Mouse (Mus musculus): ENCODE data around the gene Pcbp1.

Pcbp1 gene

DNA sequence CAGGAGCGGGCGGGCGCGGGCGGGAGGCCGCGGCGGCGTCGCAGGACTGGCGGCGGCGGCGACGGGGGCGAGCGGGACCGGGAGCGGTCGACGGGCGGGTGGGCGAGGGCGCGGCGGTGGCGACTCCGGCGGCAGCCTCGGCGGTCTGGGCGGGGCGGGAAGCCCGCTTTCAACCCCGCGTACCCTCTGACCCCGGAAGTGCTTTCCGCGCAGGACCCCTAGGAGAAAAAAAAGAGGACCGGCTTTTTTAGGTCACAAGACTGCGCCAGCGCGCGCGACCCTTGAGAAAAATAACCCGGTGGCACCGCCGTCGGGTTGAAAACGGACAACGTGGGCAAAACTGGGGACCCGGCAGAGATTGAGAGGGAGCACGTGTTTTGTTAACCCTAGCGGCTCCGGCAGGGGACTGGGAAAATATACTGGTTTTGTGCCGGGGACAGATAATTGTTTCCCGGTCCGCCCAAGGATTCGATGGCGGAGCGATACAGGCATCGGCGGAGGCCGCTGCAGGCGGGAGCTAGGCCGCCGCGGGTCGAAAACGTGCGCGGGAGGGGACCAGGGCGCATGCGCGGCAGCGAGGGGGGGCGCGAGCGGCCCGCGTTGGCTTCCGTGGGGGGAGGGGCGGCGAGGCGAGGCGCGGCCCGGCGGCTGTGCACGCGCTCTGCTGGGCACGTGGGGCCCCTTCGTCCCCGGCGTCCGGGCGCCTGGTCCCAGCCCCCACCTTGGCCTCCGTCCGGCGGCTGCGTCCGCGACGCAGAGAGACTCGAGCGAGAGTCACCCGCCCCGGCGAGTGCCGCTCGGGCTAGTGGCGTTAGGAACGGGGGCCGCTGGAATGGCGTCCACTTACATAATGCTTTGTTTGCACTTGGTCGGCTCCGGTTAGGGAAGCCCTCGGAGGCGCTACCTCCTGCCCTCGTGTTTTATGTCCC is at the start of gene Pcbp1:
Gene Pcbp1 (minus strand): TSS at position 290 of the 929 bp plus-strand sequence.
- peak; percentile 95 to 99 for DNase-seq

DNA sequence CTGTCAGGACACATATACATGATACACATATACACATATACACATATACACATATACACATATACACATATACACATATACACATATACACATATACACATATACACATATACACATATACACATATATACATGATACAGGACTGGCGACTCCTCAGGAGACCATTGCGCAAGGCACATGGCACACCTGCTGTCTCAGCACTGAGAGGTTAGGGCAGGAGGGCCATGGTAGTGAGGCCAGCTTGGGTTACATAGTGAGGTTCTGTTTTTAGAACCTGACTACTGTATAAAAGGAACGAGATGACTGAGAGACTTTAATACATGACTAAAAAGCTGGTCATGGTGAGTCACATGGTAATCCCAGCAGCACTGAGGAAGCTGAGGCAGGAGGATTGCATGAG is 48.4 kb upstream of the Pcbp1 start:
- no peak for DNase-seq

DNA sequence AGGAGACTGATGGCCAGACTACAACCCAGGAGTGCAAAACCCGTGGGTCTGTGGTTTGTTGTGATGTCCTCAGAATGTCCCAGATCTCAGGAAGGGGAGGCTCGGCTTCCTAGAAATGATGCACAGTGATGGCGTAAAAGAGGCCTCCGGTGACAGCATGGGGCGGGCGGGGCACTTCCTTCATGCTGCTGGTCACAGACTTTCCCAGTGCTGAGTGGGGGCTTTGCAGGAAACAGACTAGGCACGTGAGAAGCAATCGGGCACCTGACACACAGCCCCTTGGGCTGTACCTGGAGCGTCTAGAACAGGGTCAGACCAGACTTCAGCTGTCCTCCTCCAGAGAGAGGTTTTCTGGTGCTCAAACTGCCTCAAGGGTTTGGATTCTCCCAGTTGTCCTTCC is 44.7 kb upstream of the Pcbp1 start:
- DNase-seq: peak; percentile 37 to 65

DNA sequence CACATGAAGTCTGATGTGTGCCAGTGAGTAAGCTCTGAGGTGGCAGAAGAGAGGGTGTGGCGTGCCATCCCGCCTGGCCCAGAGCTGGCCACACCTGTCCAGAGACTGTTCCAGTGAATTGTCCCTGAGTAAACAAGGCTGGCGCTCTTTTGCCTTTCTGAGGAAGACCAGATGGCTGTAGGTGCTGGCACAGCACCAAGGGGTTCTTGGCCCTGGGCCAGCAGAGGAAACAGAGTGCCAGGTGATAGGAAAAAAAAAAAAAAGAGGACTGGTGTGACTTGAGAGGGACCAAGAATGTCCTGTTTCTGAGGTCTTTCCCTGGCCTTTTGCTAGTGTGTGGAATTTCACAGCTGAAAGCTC is 43.3 kb upstream of the Pcbp1 start:
- DNase-seq: peak; percentile 39 to 58

DNA sequence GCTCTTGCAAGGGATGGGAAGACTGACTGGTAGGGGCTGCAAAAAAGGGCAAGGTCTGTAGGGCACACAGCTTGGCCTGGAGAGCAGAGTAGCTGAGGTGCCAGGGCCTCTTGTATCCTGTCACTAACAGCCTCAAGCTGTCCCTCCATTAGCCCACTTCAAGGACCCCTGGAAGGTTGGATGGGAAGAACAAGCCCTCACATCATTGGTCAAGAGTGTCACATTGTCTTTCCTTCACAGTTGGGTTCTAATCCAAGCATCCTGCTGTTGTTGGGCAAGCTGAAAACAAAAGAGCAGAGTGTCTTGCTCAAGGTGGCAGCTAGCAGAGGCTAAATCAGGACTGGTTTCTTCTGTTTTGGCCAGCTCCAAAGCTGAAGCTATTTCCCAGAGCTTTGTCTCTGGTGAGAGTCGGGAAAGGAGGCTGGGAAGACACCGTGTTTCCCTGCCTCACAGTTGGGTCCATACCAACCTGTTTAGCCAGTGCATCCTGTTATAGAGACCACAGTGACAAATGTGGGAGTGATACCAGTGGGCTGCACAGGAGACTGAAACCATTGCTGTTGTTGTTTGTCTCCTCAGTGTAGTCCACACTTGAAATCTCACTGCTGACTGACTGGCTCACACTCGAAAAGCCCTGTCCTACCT is 42.8 kb upstream of the Pcbp1 start:
- DNase-seq: no peak

DNA sequence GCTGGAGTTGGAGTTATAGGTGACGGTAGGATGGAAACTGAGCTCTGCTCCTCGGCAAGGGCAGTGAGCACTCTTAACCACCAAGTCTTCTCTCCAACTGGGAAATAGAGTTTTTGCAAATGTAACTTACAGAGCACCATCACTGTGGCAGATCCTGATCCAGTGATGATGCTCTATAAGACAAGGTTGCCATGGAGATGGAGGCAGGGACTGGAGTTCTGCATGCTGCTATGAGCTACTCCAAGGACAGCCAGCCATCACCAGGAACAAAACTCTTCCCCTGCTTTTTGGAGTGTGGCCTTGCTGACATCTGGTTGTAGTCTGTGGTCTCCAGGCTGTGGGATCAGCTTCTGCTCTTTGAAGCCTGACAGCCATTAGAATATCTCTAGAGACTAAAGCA is 39.7 kb upstream of the Pcbp1 start:
- DNase-seq: no peak

DNA sequence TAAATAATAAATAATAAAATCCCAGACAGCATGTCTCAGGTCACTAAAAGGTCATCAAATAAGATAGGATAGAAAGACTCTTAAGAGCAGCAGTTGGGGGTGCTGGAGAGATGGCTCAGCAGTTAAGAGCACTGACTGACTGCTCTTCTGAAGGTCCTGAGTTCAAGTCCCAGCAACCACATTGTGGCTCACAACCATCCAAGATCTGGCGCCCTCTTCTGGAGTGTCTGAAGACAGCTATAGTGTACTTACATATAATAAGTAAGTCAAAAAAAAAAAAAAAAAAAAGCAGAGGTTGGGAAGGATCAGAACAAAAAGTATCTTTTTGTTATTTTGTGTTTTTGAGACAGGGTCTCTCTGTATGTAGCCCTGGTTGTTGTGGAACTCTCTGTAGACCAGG is 31.1 kb upstream of the Pcbp1 start:
- DNase-seq: peak in 1 of 2 experiments; percentile 47

GRCm38 (mm10) chr6:86556345-86557058 is 30.4 kb upstream of the Pcbp1 start:
- DNase-seq: no peak

DNA sequence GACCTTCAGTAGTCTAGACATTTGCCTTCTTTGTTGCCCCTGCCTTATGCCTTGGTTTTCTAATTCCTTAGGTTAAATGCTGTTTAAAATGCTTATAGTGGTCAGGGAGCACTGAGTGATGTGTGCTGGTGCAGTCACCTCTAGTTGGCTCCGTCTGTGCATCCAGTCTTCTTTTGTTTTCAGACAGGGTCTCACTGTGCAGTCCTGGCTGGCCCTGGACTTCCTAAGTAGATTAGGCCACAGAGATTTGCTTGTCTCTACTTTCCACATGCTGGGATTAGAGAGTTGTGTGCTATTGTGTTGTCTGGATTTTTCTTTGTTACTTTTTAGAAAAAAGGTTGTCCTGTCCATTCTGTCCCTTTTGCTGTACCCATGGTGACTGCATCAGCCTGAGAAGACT is 24.5 kb upstream of the Pcbp1 start:
- no peak for DNase-seq

- peak; percentile 52 to 68 for DNase-seq
Measured at GRCm38 (mm10) chr6:86547880-86548367, 21.8 kb upstream of the Pcbp1 start.

DNA sequence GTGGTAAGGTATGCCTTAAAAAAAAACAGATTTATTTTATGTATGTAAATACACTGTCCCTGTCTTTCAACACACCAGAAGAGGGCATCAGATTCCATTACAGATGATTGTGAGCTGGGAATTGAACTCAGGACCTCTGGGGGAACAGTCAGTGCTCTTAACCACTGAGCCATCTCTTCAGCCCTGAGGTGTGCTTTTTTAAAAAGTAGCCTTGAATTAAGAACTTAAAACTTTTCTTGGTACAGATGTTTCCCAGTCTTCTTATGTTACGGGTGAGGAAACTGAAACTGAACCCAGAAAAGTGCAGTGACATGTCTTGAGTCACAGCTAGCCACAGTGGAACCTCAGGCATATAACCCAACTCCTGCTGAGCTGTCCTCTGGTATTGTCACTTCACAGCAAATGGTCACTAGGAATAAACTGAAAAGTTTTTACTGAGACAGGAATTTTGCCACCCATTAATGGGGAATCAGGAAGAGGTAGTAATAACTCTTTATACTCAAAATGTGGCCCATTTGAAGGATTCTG is 21.2 kb upstream of the Pcbp1 start:
- DNase-seq: no peak

DNA sequence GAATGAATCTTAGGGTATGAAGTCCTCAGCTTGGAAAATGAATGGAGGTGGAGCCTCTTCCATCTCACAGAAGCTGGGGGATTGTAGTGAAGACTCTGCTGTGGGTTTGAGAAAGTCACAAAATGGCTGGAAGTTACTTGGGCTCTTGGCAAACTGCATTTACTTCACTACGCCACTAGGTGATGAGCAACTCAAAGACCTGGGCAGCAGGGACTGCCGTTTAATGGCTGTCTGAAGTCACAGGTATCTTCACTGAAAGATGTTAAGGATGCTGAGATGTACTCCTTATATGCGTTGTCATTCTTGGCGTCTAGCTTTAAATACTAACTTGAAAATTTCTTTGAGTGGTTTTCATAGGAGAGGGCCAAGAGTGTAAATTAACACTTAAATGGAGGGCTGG is 19.1 kb upstream of the Pcbp1 start:
- DNase-seq: peak; percentile 36 to 39

DNA sequence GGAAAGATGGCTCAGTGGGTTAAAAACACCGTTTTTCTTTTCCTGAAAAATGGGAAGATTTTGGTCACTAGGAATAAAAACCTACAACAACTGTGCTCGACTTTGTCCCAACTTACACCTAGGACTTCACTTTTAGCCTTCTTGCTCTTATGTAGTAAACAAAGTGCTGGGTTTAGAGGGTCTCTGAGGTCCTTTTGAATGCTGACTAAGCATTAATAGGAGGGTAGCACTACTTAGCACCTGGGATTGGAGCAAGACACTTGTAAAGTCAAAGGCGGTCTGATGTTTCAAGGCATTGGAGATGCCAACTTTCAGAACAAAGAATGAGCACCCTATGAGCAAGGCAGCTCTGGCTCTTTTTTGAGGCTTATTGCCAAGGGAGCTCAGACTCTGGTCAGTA is 17.7 kb upstream of the Pcbp1 start:
- no peak for DNase-seq

- no peak for DNase-seq
Measured at GRCm38 (mm10) chr6:86543060-86543459, 16.9 kb upstream of the Pcbp1 start.

DNA sequence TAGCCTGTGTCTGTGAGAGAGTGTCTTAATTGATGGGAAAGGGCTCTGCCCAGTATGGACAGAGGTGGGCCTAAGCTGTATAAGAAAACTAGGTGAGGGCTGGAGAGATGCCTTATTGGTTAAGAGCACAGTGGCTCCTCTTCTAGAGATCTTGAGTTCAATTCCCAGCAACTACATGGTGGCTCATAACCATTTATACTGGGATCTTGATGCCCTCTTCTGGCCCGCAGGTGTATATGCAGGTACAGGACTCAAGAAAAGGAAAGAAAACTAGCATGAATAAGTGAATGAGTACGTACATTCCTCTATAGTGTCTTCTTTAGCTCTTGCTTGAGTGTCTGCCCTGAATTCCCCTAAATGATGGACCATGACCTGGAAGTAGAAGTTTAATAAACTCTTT is 15.5 kb upstream of the Pcbp1 start:
- no peak for DNase-seq

DNA sequence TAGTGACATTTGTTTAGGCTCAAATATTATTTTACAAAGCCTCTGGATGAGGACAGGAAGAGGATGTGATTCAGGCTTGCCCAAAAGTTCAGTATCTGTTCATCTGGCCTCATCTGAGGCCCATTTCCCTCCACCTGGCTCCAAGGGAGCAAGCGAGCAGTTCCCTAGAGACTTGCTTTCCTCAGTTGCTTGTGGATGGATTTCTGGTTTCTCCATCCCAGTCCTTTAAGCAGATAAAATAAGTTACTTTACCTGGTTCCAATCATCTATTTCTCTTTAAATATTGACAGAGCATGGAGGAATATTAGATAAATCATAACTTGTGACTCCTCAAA is 2.3 kb upstream of the Pcbp1 start:
- DNase-seq: no peak

DNA sequence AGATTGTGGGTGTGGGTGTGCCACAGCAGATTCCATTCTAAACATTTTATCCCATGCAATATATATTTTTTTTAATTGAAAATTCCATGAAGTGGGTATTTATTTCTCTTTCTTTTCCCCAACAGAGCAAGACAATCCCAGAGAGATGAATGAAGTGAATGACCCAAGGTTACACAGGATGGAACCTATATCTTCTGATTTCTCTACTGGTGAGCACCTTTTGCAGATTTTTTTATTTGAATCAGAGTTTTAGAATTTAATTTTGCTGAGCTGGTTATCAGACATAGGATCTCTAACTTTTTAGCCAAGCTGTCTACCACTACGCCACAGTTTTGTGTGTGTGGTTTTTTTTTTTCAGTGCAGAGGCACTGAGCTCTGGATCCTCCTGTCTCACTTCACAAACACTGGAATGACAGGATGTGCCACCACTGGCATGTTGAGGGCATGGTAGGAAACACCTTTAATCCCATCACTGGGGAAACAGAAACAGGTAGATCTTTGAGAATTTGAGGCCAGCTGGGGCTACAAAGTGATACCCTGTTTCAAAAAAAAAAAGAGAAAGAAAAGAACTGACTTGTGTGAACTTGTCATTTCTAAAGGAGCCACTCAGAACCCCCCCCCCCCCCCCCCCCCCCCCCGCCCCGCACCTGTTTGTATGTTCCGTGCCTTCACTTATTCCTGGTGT is 1.8 kb upstream of the Pcbp1 start:
- no peak for DNase-seq

GRCm38 (mm10) chr6:86526961-86527740 is 1.0 kb upstream of the Pcbp1 start:
- DNase-seq: peak; percentile 60 to 83

DNA sequence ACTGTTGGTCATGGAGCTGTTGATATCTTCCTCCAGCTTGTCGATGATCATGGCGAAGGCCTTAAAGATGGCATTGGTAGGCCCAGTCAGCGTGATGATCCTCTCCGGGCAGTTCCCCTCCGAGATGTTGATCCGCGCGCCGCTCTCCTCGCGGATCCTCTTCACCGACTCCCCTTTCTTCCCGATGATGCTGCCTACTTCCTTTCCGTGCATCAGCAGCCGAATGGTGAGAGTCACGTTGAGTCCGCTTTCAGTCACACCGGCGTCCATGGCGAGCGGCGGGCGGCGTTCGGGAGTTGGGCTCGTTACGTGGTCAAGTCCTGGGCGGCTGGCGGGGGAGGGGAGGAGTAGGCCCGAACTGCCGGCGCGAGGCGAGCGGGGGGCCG is 482 bp downstream of the Pcbp1 start:
- peak in 1 of 2 experiments; percentile 73 for DNase-seq

DNA sequence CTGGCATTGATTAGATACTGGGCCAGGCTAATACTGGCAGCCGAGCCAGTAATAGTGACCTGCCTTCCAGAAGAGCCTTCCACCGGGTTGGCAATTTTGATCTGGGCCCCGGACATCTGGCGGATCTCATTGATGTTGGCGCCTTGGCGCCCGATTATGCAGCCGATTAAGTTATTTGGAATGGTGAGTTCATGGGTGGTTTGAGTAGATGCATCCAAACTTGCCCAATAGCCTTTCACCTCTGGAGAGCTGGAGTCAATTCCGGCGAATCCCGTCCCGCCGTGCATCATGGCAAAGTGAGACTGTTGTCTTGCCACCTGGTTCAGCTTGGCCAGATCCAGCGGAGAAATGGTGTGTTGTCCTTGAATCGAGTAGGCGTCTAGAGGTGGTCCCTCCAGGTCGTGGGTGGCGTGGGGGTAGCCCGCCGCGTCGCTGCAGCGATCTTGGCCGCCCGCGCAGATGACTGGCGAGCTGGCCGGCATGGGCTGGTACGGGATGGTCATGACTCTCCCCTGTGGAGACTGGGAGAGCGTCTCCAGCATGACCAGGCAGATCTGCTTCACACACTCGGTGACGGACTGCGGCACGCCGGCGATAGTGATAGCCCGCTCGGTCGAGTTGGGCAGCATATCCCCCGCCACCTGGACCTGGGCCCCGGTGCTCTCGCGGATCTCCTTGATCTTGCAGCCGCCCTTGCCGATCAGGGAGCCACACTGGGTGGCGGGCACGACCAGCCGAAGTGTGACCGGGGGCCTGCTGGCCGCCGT is 1.1 kb downstream of the Pcbp1 start:
- peak; percentile 31 to 57 for DNase-seq

Data from kidney, postnatal 36 days (tissue).